Mouse (Mus musculus) mouse embryonic stem cell (cell line): Measurements from ENCODE around the gene Celf2.

Experiments used
- in situ Hi-C, 2 experiments: fragments of 300-500 bp; cut with MboI; formaldehyde crosslinking; loops; 1 replicate in 1 of 2; 3 replicates in 1 of 2; pipeline ENCODE4 v1.14.3; 2019 to 2020; ENCODE audit warnings: low sequenced_read_pairs in 2 of 2, low pct_unique_long_range_greater_than_20kb in 1 of 2, mixed read lengths in 1 of 2; ENCODE audit not compliant: unreplicated experiment in 1 of 2

Gene Celf2

GRCm38 (mm10) chr2:6872131-6872893 lies 637.1 kb downstream of the Celf2 start:
- in situ Hi-C loops, result no loop called here

GRCm38 (mm10) chr2:6871281-6872130 lies 637.9 kb downstream of the Celf2 start:
- in situ Hi-C loops, result no loop called here

GRCm38 (mm10) chr2:6869956-6870710 lies 639.2 kb downstream of the Celf2 start:
- in situ Hi-C loops, result no loop called here

- in situ Hi-C loops, result no loop called here
Measured at GRCm38 (mm10) chr2:6867297-6867696, 642.1 kb downstream of the Celf2 start.

GRCm38 (mm10) chr2:6865785-6866184 lies 643.6 kb downstream of the Celf2 start:
- in situ Hi-C loops, result no loop called here

- in situ Hi-C loops, result no loop called here
Measured at GRCm38 (mm10) chr2:6850102-6850644, 659.2 kb downstream of the Celf2 start.

GRCm38 (mm10) chr2:6849388-6849787 lies 660.0 kb downstream of the Celf2 start:
- in situ Hi-C loops, result no loop called here

- in situ Hi-C loops, result no loop called here
Measured at GRCm38 (mm10) chr2:6830021-6830420, 679.3 kb downstream of the Celf2 start.

GRCm38 (mm10) chr2:6827583-6827982 lies 681.8 kb downstream of the Celf2 start:
- in situ Hi-C loops, result no loop called here

GRCm38 (mm10) chr2:6823021-6823420 lies 686.3 kb downstream of the Celf2 start:
- in situ Hi-C loops, result no loop called here

- in situ Hi-C loops, result no loop called here
Measured at GRCm38 (mm10) chr2:6821593-6821992, 687.8 kb downstream of the Celf2 start.

GRCm38 (mm10) chr2:6815281-6815680 lies 694.1 kb downstream of the Celf2 start:
- in situ Hi-C loops, result no loop called here

GRCm38 (mm10) chr2:6808736-6809135 lies 700.6 kb downstream of the Celf2 start:
- in situ Hi-C loops, result no loop called here

GRCm38 (mm10) chr2:6796754-6797153 lies 712.6 kb downstream of the Celf2 start:
- in situ Hi-C loops, result no loop called here

- in situ Hi-C loops, result no loop called here
Measured at GRCm38 (mm10) chr2:6795995-6796588, 713.3 kb downstream of the Celf2 start.

- in situ Hi-C loops, result no loop called here
Measured at GRCm38 (mm10) chr2:6794858-6795257, 714.5 kb downstream of the Celf2 start.

GRCm38 (mm10) chr2:6790876-6791275 lies 718.5 kb downstream of the Celf2 start:
- in situ Hi-C loops, result no loop called here

GRCm38 (mm10) chr2:6786494-6787144 lies 722.7 kb downstream of the Celf2 start:
- in situ Hi-C loops, result no loop called here
